Mouse (Mus musculus): ENCODE data around the gene Clip3. TPM values are rescaled to one million over a fixed set of nuclear protein-coding genes. Genes with fewer than 3 reads are reported as not detected.
A peak's percentile ranks its signal among the peaks of the same experiment; 100 is the strongest.

Clip3 gene
- polyA plus RNA-seq, 1 experiment from 2014 or later: 55.1 TPM

GRCm38 (mm10) chr7:30297266-30297665 is 5.7 kb downstream of the Clip3 start:
- WGBS: 83% methylated on average over 16 of the region's 16 CpGs
- no peak overlapping the region for H3K9ac ChIP-seq
- ATAC-seq (ENCODE audit: insufficient number of reproducible peaks, insufficient read depth, low FRiP score, low TSS enrichment): no peak
- no peak overlapping the region for H3K27ac ChIP-seq
- peaks cover 78% of the 10 kb centered on the region for H3K36me3 ChIP-seq
- no peak overlapping the region for H3K4me3 ChIP-seq
- H3K4me1 ChIP-seq: peaks cover 7% of the 10 kb centered on the region
- no peaks in the 10 kb centered on the region for H3K9me3 ChIP-seq
- H3K27me3 ChIP-seq: no peaks in the 10 kb centered on the region
- no peak overlapping the region for H3K4me2 ChIP-seq (replicated peaks)

GRCm38 (mm10) chr7:30300914-30301313 is 9.4 kb downstream of the Clip3 start:
- whole genome bisulfite sequencing: 51% methylated on average over 3 of the region's 3 CpGs
- ATAC-seq (ENCODE audit: insufficient number of reproducible peaks, insufficient read depth, low FRiP score, low TSS enrichment): no peak
- no peak overlapping the region for H3K4me2 ChIP-seq (replicated peaks)
- H3K36me3 ChIP-seq: peaks cover 86% of the 10 kb centered on the region
- H3K27me3 ChIP-seq: no peaks in the 10 kb centered on the region
- no peaks in the 10 kb centered on the region for H3K9me3 ChIP-seq
- H3K27ac ChIP-seq: no peak overlapping the region
- no peaks in the 10 kb centered on the region for H3K4me1 ChIP-seq
- H3K4me3 ChIP-seq: no peak overlapping the region
- no peak overlapping the region for H3K9ac ChIP-seq

GRCm38 (mm10) chr7:30306083-30306779 is 14.7 kb downstream of the Clip3 start:
- WGBS: 90% methylated on average over 16 of the region's 16 CpGs

GRCm38 (mm10) chr7:30308076-30309005 is 16.8 kb downstream of the Clip3 start, which contains the start of gene Alkbh6:
Alkbh6 (plus strand) TSS chr7:30308717.
- 3% methylated on average over 27 of the region's 27 CpGs for WGBS
- no peaks in the 10 kb centered on the region for H3K9me3 ChIP-seq
- H3K4me1 ChIP-seq: peaks cover 12% of the 10 kb centered on the region
- H3K4me3 ChIP-seq: peak within 1 kb of the TSS; percentile 71
- H3K4me2 ChIP-seq (replicated peaks): peak within 1 kb of the TSS; percentile 87
- H3K36me3 ChIP-seq: peaks cover 45% of the 10 kb centered on the region
- peak; percentile 100 for ATAC-seq (ENCODE audit: insufficient number of reproducible peaks, insufficient read depth, low FRiP score, low TSS enrichment)
- peak within 1 kb of the TSS; percentile 77 for H3K9ac ChIP-seq
- H3K27me3 ChIP-seq: no peaks in the 10 kb centered on the region
- peak within 1 kb of the TSS; percentile 58 for H3K27ac ChIP-seq

More at GRCm38 (mm10) chr7:30306083-30306779, 14.7 kb downstream of the Clip3 start:
- Histone ChIP-seq H3K36me3 (peaks cover 54% of the 10 kb centered on the region), H3K27ac (peak overlapping the region; percentile 46; the same call in 1 of the 2 replicates), H3K9me3 (no peaks in the 10 kb centered on the region), H3K4me1 (peaks cover 12% of the 10 kb centered on the region), H3K9ac (no peak overlapping the region), H3K27me3 (no peaks in the 10 kb centered on the region), H3K4me2 (replicated peaks) (no peak overlapping the region), H3K4me3 (no peak overlapping the region)
- no peak for ATAC-seq (ENCODE audit: insufficient number of reproducible peaks, insufficient read depth, low FRiP score, low TSS enrichment)

GRCm38 (mm10) chr7:30309395-30310129 is 18.0 kb downstream of the Clip3 start:
- no peak for ATAC-seq (ENCODE audit: insufficient number of reproducible peaks, insufficient read depth, low FRiP score, low TSS enrichment)
- peak overlapping the region; percentile 77 for H3K9ac ChIP-seq
- H3K4me1 ChIP-seq: peaks cover 17% of the 10 kb centered on the region
- 60% methylated on average over 15 of the region's 15 CpGs for WGBS
- peak overlapping the region; percentile 71 for H3K4me3 ChIP-seq
- H3K4me2 ChIP-seq (replicated peaks): peak overlapping the region; percentile 87
- H3K9me3 ChIP-seq: no peaks in the 10 kb centered on the region
- no peak overlapping the region for H3K27ac ChIP-seq
- peaks cover 37% of the 10 kb centered on the region for H3K36me3 ChIP-seq
- H3K27me3 ChIP-seq: no peaks in the 10 kb centered on the region

- WGBS: 88% methylated on average over 12 of the region's 12 CpGs
- Histone ChIP-seq H3K36me3 (peaks cover 36% of the 10 kb centered on the region), H3K4me1 (peaks cover 22% of the 10 kb centered on the region), H3K4me3 (no peak overlapping the region), H3K27me3 (no peaks in the 10 kb centered on the region), H3K27ac (no peak overlapping the region), H3K4me2 (replicated peaks) (no peak overlapping the region), H3K9ac (no peak overlapping the region), H3K9me3 (no peaks in the 10 kb centered on the region)
- no peak for ATAC-seq (ENCODE audit: insufficient number of reproducible peaks, insufficient read depth, low FRiP score, low TSS enrichment)
These were observed 18.6 kb downstream of the Clip3 start for GRCm38 (mm10) chr7:30310136-30310535.

- H3K4me2 ChIP-seq (replicated peaks): 0 out of 2 replicates have a peak overlapping the region, but pooled peaks have one; percentile 14
- H3K36me3 ChIP-seq: peaks cover 24% of the 10 kb centered on the region; the same call in 1 of the 2 replicates
- no peak overlapping the region for H3K4me3 ChIP-seq
- no peaks in the 10 kb centered on the region for H3K27me3 ChIP-seq
- H3K27ac ChIP-seq: no peak overlapping the region
- H3K9me3 ChIP-seq: no peaks in the 10 kb centered on the region
- ATAC-seq (ENCODE audit: insufficient number of reproducible peaks, insufficient read depth, low FRiP score, low TSS enrichment): no peak
- 43% methylated on average over 27 of the region's 27 CpGs for WGBS
- no peak overlapping the region for H3K9ac ChIP-seq
- peaks cover 25% of the 10 kb centered on the region for H3K4me1 ChIP-seq
These were observed 22.3 kb downstream of the Clip3 start for GRCm38 (mm10) chr7:30313666-30314320.

- Histone ChIP-seq H3K4me3 (peak within 1 kb of the TSS; percentile 52), H3K9me3 (no peaks in the 10 kb centered on the region), H3K4me1 (peaks cover 19% of the 10 kb centered on the region), H3K36me3 (peaks cover 27% of the 10 kb centered on the region), H3K27ac (peak within 1 kb of the TSS; percentile 81), H3K4me2 (replicated peaks) (peak within 1 kb of the TSS; percentile 71), H3K27me3 (no peaks in the 10 kb centered on the region), H3K9ac (peak within 1 kb of the TSS; percentile 62)
- peak; percentile 73; the same call in 1 of the 2 replicates for ATAC-seq (ENCODE audit: insufficient number of reproducible peaks, insufficient read depth, low FRiP score, low TSS enrichment)
- WGBS: under 1% methylated on average over 9 of the region's 9 CpGs
These were observed 23.2 kb downstream of the Clip3 start, which contains the start of gene Syne4 for GRCm38 (mm10) chr7:30314721-30315155. Syne4 (plus strand) TSS chr7:30314807.

- no peaks in the 10 kb centered on the region for H3K9me3 ChIP-seq
- no peaks in the 10 kb centered on the region for H3K27me3 ChIP-seq
- H3K4me3 ChIP-seq: peak overlapping the region; percentile 52
- WGBS: 70% methylated on average over 13 of the region's 13 CpGs
- peaks cover 21% of the 10 kb centered on the region for H3K4me1 ChIP-seq
- no peak for ATAC-seq (ENCODE audit: insufficient number of reproducible peaks, insufficient read depth, low FRiP score, low TSS enrichment)
- 0 out of 2 replicates have a peak overlapping the region, but pooled peaks have one; percentile 81 for H3K27ac ChIP-seq
- H3K9ac ChIP-seq: no peak overlapping the region; the same call in 1 of the 2 replicates
- H3K36me3 ChIP-seq: peaks cover 24% of the 10 kb centered on the region
- H3K4me2 ChIP-seq (replicated peaks): peak overlapping the region; percentile 71
These were observed 24.3 kb downstream of the Clip3 start for GRCm38 (mm10) chr7:30315559-30316529.

- 84% methylated on average over 3 of the region's 3 CpGs for WGBS
These were observed 26.6 kb downstream of the Clip3 start for GRCm38 (mm10) chr7:30318142-30318541.

More at GRCm38 (mm10) chr7:30318142-30318541, 26.6 kb downstream of the Clip3 start:
- Histone ChIP-seq H3K9me3 (no peaks in the 10 kb centered on the region), H3K27me3 (no peaks in the 10 kb centered on the region), H3K36me3 (peaks cover 10% of the 10 kb centered on the region; the same call in 1 of the 2 replicates), H3K4me3 (no peak overlapping the region), H3K4me2 (replicated peaks) (no peak overlapping the region), H3K9ac (no peak overlapping the region), H3K4me1 (peaks cover 27% of the 10 kb centered on the region), H3K27ac (no peak overlapping the region)
- ATAC-seq (ENCODE audit: insufficient number of reproducible peaks, insufficient read depth, low FRiP score, low TSS enrichment): no peak
